Comparison of ENCODE assay signal across 8 mouse cellular contexts in the genomic region with DNA sequence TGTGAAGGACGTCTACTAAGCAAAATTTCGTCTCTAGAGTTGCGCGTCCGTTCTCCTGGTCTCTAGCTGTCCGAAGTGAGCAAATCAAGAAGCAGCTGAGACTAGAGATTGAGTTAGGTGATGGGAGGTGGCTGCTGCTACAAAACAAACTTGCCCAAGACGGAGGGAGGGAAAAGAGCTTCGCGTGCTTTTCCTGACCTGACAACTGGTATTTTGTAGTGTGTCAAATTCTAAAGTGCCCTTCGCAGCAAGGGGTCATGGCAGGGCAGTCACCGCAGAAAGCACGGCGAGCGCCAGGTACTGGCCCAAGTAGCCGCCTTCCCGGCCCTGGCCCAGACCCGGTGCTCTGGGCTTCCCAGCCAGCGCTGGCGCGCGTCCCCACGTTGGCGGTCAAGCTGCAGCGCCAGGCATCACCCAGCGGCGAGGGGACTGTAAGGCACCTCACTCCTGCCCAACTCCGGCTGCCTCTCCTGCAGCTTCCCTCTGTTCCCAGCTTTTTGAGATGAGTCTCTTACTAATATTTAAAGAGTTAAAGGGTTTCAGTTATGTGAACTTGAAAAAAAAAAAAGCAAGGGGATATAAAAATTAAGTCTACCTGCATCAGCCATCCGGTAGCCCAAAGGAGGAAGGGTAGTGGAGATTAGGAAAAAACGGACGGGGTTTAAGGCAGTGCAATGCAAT.
DNase-seq lines count a peak whose midpoint lies in the region; ATAC-seq lines count a peak whose summit lies in the region.

No protein-coding gene starts in this region.

- peak; percentile 50; the same call in 1 of the 2 replicates for ATAC-seq in embryonic facial prominence, embryonic 14.5 days (ENCODE audit: low read depth)
- ATAC-seq in heart, embryonic 11.5 days (replicated peaks; ENCODE audit: insufficient number of reproducible peaks, low FRiP score, low TSS enrichment): peak; percentile 49; the same call in 1 of the 2 replicates
- peak; percentile 41; the same call in 1 of the 2 replicates for ATAC-seq in kidney, embryonic 16.5 days (ENCODE audit: low FRiP score, low TSS enrichment)
- ATAC-seq in liver, embryonic 13.5 days (ENCODE audit: low read depth): no peak
- 0 out of 2 replicates have a peak, but pooled peaks have one; percentile 42 for ATAC-seq in stomach, embryonic 16.5 days (ENCODE audit: insufficient read depth, low FRiP score)

- peak overlapping the region; percentile 81 for H3K9ac ChIP-seq in embryonic facial prominence, embryonic 14.5 days (ENCODE audit: low read depth, low read length)
- peak overlapping the region; percentile 83 for H3K9ac ChIP-seq in heart, embryonic 11.5 days (ENCODE audit: low read depth, low read length)
- peak overlapping the region; percentile 93 for H3K9ac ChIP-seq in kidney, embryonic 16.5 days (replicated peaks; ENCODE audit: low read length)
- H3K9ac ChIP-seq in liver, embryonic 13.5 days: peak overlapping the region; percentile 67
- peak overlapping the region; percentile 91 for H3K9ac ChIP-seq in stomach, embryonic 16.5 days (ENCODE audit: low read length)

- peak; percentile 89 for DNase-seq in 3T3-L1 (ENCODE audit: low read depth, low spot score)
- DNase-seq in adrenal gland, postnatal 36 days: peak; percentile 92 to 93
- DNase-seq in embryonic facial prominence, embryonic 14.5 days (ENCODE audit: low spot score): peak; percentile 87
- peak; percentile 24 for DNase-seq in liver, embryonic 13.5 days
- peak; percentile 80 for DNase-seq in neural tube, embryonic 10.5 days (ENCODE audit: extremely low spot score, low spot score)

- peaks cover 13% of the 10 kb centered on the region; the same call in 1 of the 2 replicates for H3K36me3 ChIP-seq in embryonic facial prominence, embryonic 14.5 days (ENCODE audit: control insufficient read depth, insufficient read depth, low read length)
- no peaks in the 10 kb centered on the region for H3K36me3 ChIP-seq in heart, embryonic 11.5 days (ENCODE audit: control insufficient read depth, insufficient read depth, low read length)
- H3K36me3 ChIP-seq in kidney, embryonic 16.5 days (ENCODE audit: insufficient read depth, low read length): peaks cover 12% of the 10 kb centered on the region
- peaks cover 9% of the 10 kb centered on the region; the same call in 1 of the 2 replicates for H3K36me3 ChIP-seq in liver, embryonic 13.5 days
- no peaks in the 10 kb centered on the region for H3K36me3 ChIP-seq in stomach, embryonic 16.5 days (ENCODE audit: control insufficient read depth, insufficient read depth, low read length)

- WGBS in embryonic facial prominence, embryonic 14.5 days: 3% methylated on average over 30 of the region's 30 CpGs
- under 1% methylated on average over 30 of the region's 30 CpGs for WGBS in heart, embryonic 11.5 days (ENCODE audit: insufficient replicate concordance)
- WGBS in kidney, embryonic 16.5 days: 2% methylated on average over 30 of the region's 30 CpGs
- WGBS in liver, embryonic 13.5 days (ENCODE audit: insufficient replicate concordance): 2% methylated on average over 30 of the region's 30 CpGs
- WGBS in stomach, embryonic 16.5 days: 2% methylated on average over 30 of the region's 30 CpGs

- H3K4me1 ChIP-seq in embryonic facial prominence, embryonic 14.5 days (ENCODE audit: control insufficient read depth, insufficient read depth, low read length): peaks cover 19% of the 10 kb centered on the region
- 0 out of 2 replicates have a peak, but pooled peaks cover 4% of the 10 kb centered on the region for H3K4me1 ChIP-seq in heart, embryonic 11.5 days (ENCODE audit: control insufficient read depth, insufficient read depth, low read length)
- peaks cover 20% of the 10 kb centered on the region for H3K4me1 ChIP-seq in kidney, embryonic 16.5 days (ENCODE audit: insufficient read depth, low read length)
- H3K4me1 ChIP-seq in liver, embryonic 13.5 days (replicated peaks): peaks cover 25% of the 10 kb centered on the region
- peaks cover 20% of the 10 kb centered on the region for H3K4me1 ChIP-seq in stomach, embryonic 16.5 days (ENCODE audit: control insufficient read depth, insufficient read depth, low read length)

- H3K9me3 ChIP-seq in embryonic facial prominence, embryonic 14.5 days (ENCODE audit: control insufficient read depth, low read length): no peaks in the 10 kb centered on the region
- H3K9me3 ChIP-seq in heart, embryonic 11.5 days (replicated peaks; ENCODE audit: control insufficient read depth, low read length): no peaks in the 10 kb centered on the region
- H3K9me3 ChIP-seq in kidney, embryonic 16.5 days (ENCODE audit: low read length): no peaks in the 10 kb centered on the region
- H3K9me3 ChIP-seq in liver, embryonic 13.5 days (replicated peaks): no peaks in the 10 kb centered on the region
- H3K9me3 ChIP-seq in stomach, embryonic 16.5 days (replicated peaks; ENCODE audit: control insufficient read depth, low read length): no peaks in the 10 kb centered on the region

- H3K4me2 ChIP-seq in embryonic facial prominence, embryonic 14.5 days (ENCODE audit: low read depth, low read length): peak overlapping the region; percentile 68
- peak overlapping the region; percentile 85 for H3K4me2 ChIP-seq in heart, embryonic 11.5 days
- peak overlapping the region; percentile 85 for H3K4me2 ChIP-seq in kidney, embryonic 16.5 days (replicated peaks; ENCODE audit: low read depth, low read length)
- peak overlapping the region; percentile 86 for H3K4me2 ChIP-seq in liver, embryonic 13.5 days
- H3K4me2 ChIP-seq in stomach, embryonic 16.5 days (ENCODE audit: low read depth, low read length): peak overlapping the region; percentile 88

- peaks cover 2% of the 10 kb centered on the region; the same call in 1 of the 2 replicates for H3K27me3 ChIP-seq in embryonic facial prominence, embryonic 14.5 days (replicated peaks; ENCODE audit: control insufficient read depth, insufficient read depth, low read length)
- H3K27me3 ChIP-seq in heart, embryonic 11.5 days (ENCODE audit: control insufficient read depth, insufficient read depth, low read length): no peaks in the 10 kb centered on the region
- peaks cover 5% of the 10 kb centered on the region; the same call in 1 of the 2 replicates for H3K27me3 ChIP-seq in kidney, embryonic 16.5 days (ENCODE audit: insufficient read depth, low read length)
- H3K27me3 ChIP-seq in liver, embryonic 13.5 days: peaks cover 39% of the 10 kb centered on the region
- no peaks in the 10 kb centered on the region for H3K27me3 ChIP-seq in stomach, embryonic 16.5 days (ENCODE audit: control insufficient read depth, insufficient read depth, low read length)

- peak overlapping the region; percentile 40 for H3K27ac ChIP-seq in embryonic facial prominence, embryonic 14.5 days (replicated peaks; ENCODE audit: low read depth, low read length)
- 0 out of 2 replicates have a peak overlapping the region, but pooled peaks have one; percentile 1 for H3K27ac ChIP-seq in heart, embryonic 11.5 days (ENCODE audit: low read depth, low read length)
- H3K27ac ChIP-seq in kidney, embryonic 16.5 days (ENCODE audit: low read length): peak overlapping the region; percentile 84
- no peak overlapping the region for H3K27ac ChIP-seq in liver, embryonic 13.5 days
- peak overlapping the region; percentile 96 for H3K27ac ChIP-seq in stomach, embryonic 16.5 days (ENCODE audit: low read length)

- peak overlapping the region; percentile 71 for H3K4me3 ChIP-seq in embryonic facial prominence, embryonic 14.5 days (ENCODE audit: low read depth, low read length)
- H3K4me3 ChIP-seq in heart, embryonic 11.5 days (ENCODE audit: low read depth, low read length): peak overlapping the region; percentile 59
- peak overlapping the region; percentile 76 for H3K4me3 ChIP-seq in kidney, embryonic 16.5 days (ENCODE audit: low read length)
- peak overlapping the region; percentile 64 for H3K4me3 ChIP-seq in liver, embryonic 13.5 days (replicated peaks)
- peak overlapping the region; percentile 82 for H3K4me3 ChIP-seq in stomach, embryonic 16.5 days (replicated peaks; ENCODE audit: low read length)

Comparison
In these comparisons a context has a peak if more than half of its experiments do, and no peak if none do; other contexts are left out.
1. DNase-seq: peak in every context shown above with its lines; median percentile 92 in adrenal gland, postnatal 36 days; 89 in 3T3-L1; 87 in embryonic facial prominence, embryonic 14.5 days; 80 in neural tube, embryonic 10.5 days; 24 in liver, embryonic 13.5 days.